In genomic region chr3:85880687-85881086, GRCm38 (mm10) we compare ENCODE assay signal across 12 mouse cellular contexts. TPM values are rescaled to one million over a fixed set of nuclear protein-coding genes. Genes with fewer than 3 reads are reported as not detected.
DNase-seq lines count a peak whose midpoint lies in the region; ATAC-seq and TF ChIP-seq lines count a peak whose summit lies in the region.
"Had no signal": no experiment of that assay in that cellular context is flagged by ENCODE, and none has a peak within 500 bp of the region (broad histone marks: within the 10 kb centered on the region; RNA-seq: fewer than 3 reads in every experiment).

No protein-coding gene starts in this region.

- no peaks in the 10 kb centered on the region for H3K36me3 ChIP-seq in CH12.LX (replicated peaks in 1 of 2; ENCODE audit: control insufficient read depth in 1 of 2, insufficient read depth in 1 of 2, low read length in 1 of 2)
- H3K36me3 ChIP-seq in heart, postnatal 0 days (replicated peaks; ENCODE audit: control insufficient read depth, insufficient read depth, low read length) = no peaks in the 10 kb centered on the region
- H3K36me3 ChIP-seq in hindbrain, embryonic 12.5 days = no peaks in the 10 kb centered on the region
- H3K36me3 ChIP-seq: embryonic facial prominence, embryonic 15.5 days; midbrain, embryonic 10.5 days had no signal

- intact Hi-C loops in gastrocnemius, adult 2 months (cut with DNase I) = no loop called here
- intact Hi-C loops in gastrocnemius, postnatal 14 days (cut with DNase I; ENCODE audit: low total_unique reads) = no loop called here
- intact Hi-C loops in left cerebral cortex, postnatal 10 days (cut with DNase I) = no loop called here

- no peak for TF ChIP-seq CTCF in gastrocnemius, adult 2 months (IDR thresholded peaks at IDR 0.05)
- no peak for TF ChIP-seq CTCF in CH12.LX (conservative IDR thresholded peaks at IDR 0.05 in 1 of 2, IDR thresholded peaks at IDR 0.05 in 1 of 2; ENCODE audit: low read depth in 2 of 2, low read length in 2 of 2)
- no peak for TF ChIP-seq CTCF in heart, postnatal 0 days (IDR thresholded peaks at IDR 0.05; ENCODE audit: low read depth)

- H3K4me3 ChIP-seq in gastrocnemius, adult 2 months = peak overlapping the region; percentile 11; the same call in 1 of the 2 replicates
- no peak overlapping the region for H3K4me3 ChIP-seq in CH12.LX (replicated peaks in 1 of 3; ENCODE audit: low read depth in 2 of 3, low read length in 2 of 3, poor library complexity in 1 of 3)
- H3K4me3 ChIP-seq in heart, postnatal 0 days (ENCODE audit: low read depth, low read length) = no peak overlapping the region
- no peak overlapping the region for H3K4me3 ChIP-seq in hindbrain, embryonic 12.5 days
- H3K4me3 ChIP-seq: embryonic facial prominence, embryonic 15.5 days; left cerebral cortex, adult 2 months; midbrain, embryonic 10.5 days had no signal

- ATAC-seq in heart, postnatal 0 days (ENCODE audit: insufficient read depth, low read depth) = peak; percentile 75
- ATAC-seq in hindbrain, embryonic 12.5 days (ENCODE audit: low FRiP score) = no peak

- H3K79me2 ChIP-seq in CH12.LX (replicated peaks; ENCODE audit: control insufficient read depth, extremely low read depth, insufficient read depth, poor library complexity, severe bottlenecking) = no peaks in the 10 kb centered on the region

- TF ChIP-seq EP300 in CH12.LX (IDR thresholded peaks at IDR 0.05; ENCODE audit: low read length) = no peak
- no peak for TF ChIP-seq EP300 in heart, postnatal 0 days (IDR thresholded peaks at IDR 0.05; ENCODE audit: low read depth)

- H3K27me3 ChIP-seq in CH12.LX (replicated peaks) = peaks cover 7% of the 10 kb centered on the region
- no peaks in the 10 kb centered on the region for H3K27me3 ChIP-seq in heart, postnatal 0 days (ENCODE audit: control insufficient read depth, insufficient read depth, low read length)
- peaks cover 3% of the 10 kb centered on the region for H3K27me3 ChIP-seq in hindbrain, embryonic 12.5 days
- H3K27me3 ChIP-seq: embryonic facial prominence, embryonic 15.5 days had no signal

- no peak overlapping the region for H3K4me2 ChIP-seq in CH12.LX (ENCODE audit: insufficient read depth, low read depth, poor library complexity, severe bottlenecking)
- H3K4me2 ChIP-seq in heart, postnatal 0 days (ENCODE audit: low read depth, low read length) = no peak overlapping the region
- H3K4me2 ChIP-seq in hindbrain, embryonic 12.5 days (replicated peaks) = no peak overlapping the region
- H3K4me2 ChIP-seq: embryonic facial prominence, embryonic 15.5 days had no signal

- DNase-seq in gastrocnemius, adult 2 months = peak; percentile 62
- DNase-seq in gastrocnemius, postnatal 14 days = no peak
- DNase-seq in CH12.LX (ENCODE audit: extremely low read depth) = no peak
- DNase-seq in heart, postnatal 0 days (ENCODE audit: low spot score) = no peak
- DNase-seq in lung, postnatal 10 days = peak; percentile 64
- no peak for DNase-seq in embryo, embryonic 10 days (ENCODE audit: low spot score)
- DNase-seq in left cerebral cortex, postnatal 10 days (ENCODE audit: extremely low spot score in 1 of 2, low spot score in 2 of 2) = no peak
- DNase-seq: thymus, postnatal 25 days had no signal

- dilution Hi-C loops in CH12.LX (cut with MboI; ENCODE audit: extremely low pct_ligation_motif_present, extremely low pct_unique_long_range_greater_than_20kb, low sequenced_read_pairs) = no loop called here

- 65% methylated on average over 2 of the region's 2 CpGs for WGBS in heart, postnatal 0 days
- 93% methylated on average over 2 of the region's 2 CpGs for WGBS in hindbrain, embryonic 12.5 days

- no peak for TF ChIP-seq RAD21 in CH12.LX (IDR thresholded peaks at IDR 0.05; ENCODE audit: low read depth, low read length)

- H3K4me1 ChIP-seq in CH12.LX (ENCODE audit: control insufficient read depth in 1 of 2, insufficient read depth in 2 of 2) = no peaks in the 10 kb centered on the region
- peaks cover 34% of the 10 kb centered on the region for H3K4me1 ChIP-seq in heart, postnatal 0 days (ENCODE audit: control insufficient read depth, insufficient read depth)
- H3K4me1 ChIP-seq in hindbrain, embryonic 12.5 days = no peaks in the 10 kb centered on the region
- H3K4me1 ChIP-seq: embryonic facial prominence, embryonic 15.5 days; midbrain, embryonic 10.5 days had no signal

- H3K27ac ChIP-seq in gastrocnemius, adult 2 months = peak overlapping the region; percentile 76
- H3K27ac ChIP-seq in CH12.LX (ENCODE audit: insufficient read depth, low read depth) = no peak overlapping the region
- H3K27ac ChIP-seq in heart, postnatal 0 days (ENCODE audit: low read depth) = no peak overlapping the region
- H3K27ac ChIP-seq in hindbrain, embryonic 12.5 days = no peak overlapping the region
- H3K27ac ChIP-seq: embryonic facial prominence, embryonic 15.5 days; left cerebral cortex, adult 2 months; midbrain, embryonic 10.5 days had no signal

- H3K9ac ChIP-seq in CH12.LX (ENCODE audit: insufficient read depth, low read depth) = no peak overlapping the region
- H3K9ac ChIP-seq in heart, postnatal 0 days (replicated peaks; ENCODE audit: low read depth, low read length) = no peak overlapping the region
- no peak overlapping the region for H3K9ac ChIP-seq in hindbrain, embryonic 12.5 days
- H3K9ac ChIP-seq: embryonic facial prominence, embryonic 15.5 days had no signal

- no peak for TF ChIP-seq POLR2A in CH12.LX (IDR thresholded peaks at IDR 0.05; ENCODE audit: low read depth, low read length)

- in situ Hi-C loops in CH12.LX (cut with MboI; ENCODE audit: low pct_ligation_motif_present, low pct_unique_long_range_greater_than_20kb, low sequenced_read_pairs) = no loop called here

- no peaks in the 10 kb centered on the region for H3K9me3 ChIP-seq in CH12.LX (replicated peaks; ENCODE audit: low read length)
- no peaks in the 10 kb centered on the region for H3K9me3 ChIP-seq in heart, postnatal 0 days (replicated peaks; ENCODE audit: control insufficient read depth, low read length)
- no peaks in the 10 kb centered on the region for H3K9me3 ChIP-seq in hindbrain, embryonic 12.5 days (replicated peaks)
- H3K9me3 ChIP-seq: embryonic facial prominence, embryonic 15.5 days; midbrain, embryonic 10.5 days had no signal

TF ChIP-seq in CH12.LX, 34 proteins besides CTCF, POLR2A, EP300 and RAD21:
- TF ChIP-seq JUND (conservative IDR thresholded peaks at IDR 0.05; ENCODE audit: low read depth, low read length) (no peak), SMC3 (IDR thresholded peaks at IDR 0.05; ENCODE audit: low read depth, low read length) (no peak), RCOR1 (conservative IDR thresholded peaks at IDR 0.05; ENCODE audit: low read depth, low read length) (no peak), MAFK (IDR thresholded peaks at IDR 0.05; ENCODE audit: insufficient replicate concordance, low read length) (peak; percentile 12; the same call in 1 of the 2 replicates)

RNA-seq across cellular contexts. Expression of gene Glt28d2, which starts 6.6 kb away (rescaled TPM):
- 1 to 10 TPM; 8.0 to 9.4 TPM for total RNA-seq in gastrocnemius, adult 2 months (2021)
- 1 to 10 TPM; 4.9 to 9.2 TPM for total RNA-seq in gastrocnemius, postnatal 14 days (2021)
- 0.04 and 0.08 TPM in 2 replicates for total RNA-seq in CH12.LX (2012; rRNA removed)
- total RNA-seq in CH12.LX (2014; rRNA removed) = 0.08 TPM in 1 of 2 replicates, not detected in the other
- polyA plus RNA-seq in CH12.LX (2012; ENCODE audit: insufficient read length, low read depth) = 0.10 TPM in 1 of 2 replicates, not detected in the other
- 3.9 and 5.3 TPM in 2 replicates for total RNA-seq in heart, postnatal 0 days (2014; rRNA removed; ENCODE audit: low replicate concordance)
- 3.0 and 3.6 TPM in 2 replicates for polyA plus RNA-seq in heart, postnatal 0 days (2015; fragmentation: Nextera tagmentation; extraction: Ambion mirVana)
- total RNA-seq in left cerebral cortex, postnatal 10 days (2021) = 1 to 10 TPM in 1 of 2 experiments, under 1 TPM in 1; 0.92 to 1.6 TPM
- 0.46 and 0.50 TPM in 2 replicates for polyA plus RNA-seq in hindbrain, embryonic 12.5 days (2016; fragmentation: Nextera tagmentation; extraction: Ambion mirVana)
- polyA plus RNA-seq: midbrain, embryonic 10.5 days had no signal

RNA-seq across cellular contexts. Expression of gene Gm37240, which starts 6.6 kb away (rescaled TPM):
- total RNA-seq in gastrocnemius, adult 2 months (2021) = 10 to 100 TPM; 34.5 to 37.4 TPM
- 10 to 100 TPM; 32.3 to 43.3 TPM for total RNA-seq in gastrocnemius, postnatal 14 days (2021)
- total RNA-seq in CH12.LX (2012; rRNA removed) (0.08 and 0.17 TPM in 2 replicates), CH12.LX (2014; rRNA removed) (0.14 and 0.19 TPM in 2 replicates)
- polyA plus RNA-seq in CH12.LX (2012; ENCODE audit: insufficient read length, low read depth) = 0.14 TPM in 1 of 2 replicates, not detected in the other
- 33.4 and 72.1 TPM in 2 replicates for total RNA-seq in heart, postnatal 0 days (2014; rRNA removed; ENCODE audit: low replicate concordance)
- polyA plus RNA-seq in heart, postnatal 0 days (2015; fragmentation: Nextera tagmentation; extraction: Ambion mirVana) = 20.8 and 21.7 TPM in 2 replicates
- total RNA-seq in left cerebral cortex, postnatal 10 days (2021) = 1 to 10 TPM; 2.6 to 3.2 TPM
- polyA plus RNA-seq in hindbrain, embryonic 12.5 days (2016; fragmentation: Nextera tagmentation; extraction: Ambion mirVana) = 1.4 and 3.3 TPM in 2 replicates

Comparison
In these comparisons a context has a peak if more than half of its experiments do, and no peak if none do; other contexts are left out.
1. DNase-seq: peak in gastrocnemius, adult 2 months (single experiment) and lung, postnatal 10 days (single experiment); none in gastrocnemius, postnatal 14 days (single experiment), CH12.LX (single experiment), heart, postnatal 0 days (single experiment), embryo, embryonic 10 days (single experiment) and left cerebral cortex, postnatal 10 days (0 of 2).